Mouse (Mus musculus): ENCODE measurements around the gene Mark3.

Mark3 gene

DNA sequence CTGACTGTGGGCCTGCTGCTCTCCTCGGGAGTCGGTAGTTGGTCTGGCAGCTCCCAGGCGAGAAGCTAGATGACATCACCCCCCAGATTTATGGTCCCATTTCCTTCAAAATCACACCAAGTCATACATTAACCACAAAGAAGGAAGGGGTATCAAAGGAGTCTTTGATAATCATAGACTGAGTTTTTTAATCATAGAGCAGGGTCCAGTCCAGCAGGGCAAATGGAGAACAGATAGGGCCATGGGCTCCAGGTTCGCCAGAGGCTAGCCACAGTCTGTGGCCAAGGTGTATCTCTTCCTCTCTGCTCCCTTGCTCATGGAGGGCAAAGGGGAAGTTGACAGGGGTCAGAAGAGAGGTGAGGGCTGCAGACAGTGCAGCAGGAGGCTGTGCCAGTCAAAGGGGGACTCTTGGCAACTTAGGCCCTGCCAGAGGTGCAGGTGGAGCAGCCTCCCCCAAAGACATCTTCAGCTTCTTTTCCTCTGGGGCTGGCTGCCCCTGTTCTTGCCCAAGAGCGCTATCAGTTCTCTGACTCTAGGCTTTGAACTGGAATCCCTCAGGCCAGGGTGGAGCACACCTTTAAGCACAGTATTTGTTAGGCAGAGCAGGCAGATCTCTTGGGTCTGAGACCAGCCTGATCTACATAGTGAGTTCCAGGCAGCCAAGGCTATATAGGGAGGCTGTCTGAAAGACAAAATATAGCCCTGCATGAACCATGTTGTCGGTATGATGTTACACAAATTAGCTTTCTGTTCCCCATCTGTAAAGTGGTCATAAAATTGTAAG lies 101.7 kb downstream of the Mark3 start:
- no peak for DNase-seq (ENCODE audit: low spot score)

DNA sequence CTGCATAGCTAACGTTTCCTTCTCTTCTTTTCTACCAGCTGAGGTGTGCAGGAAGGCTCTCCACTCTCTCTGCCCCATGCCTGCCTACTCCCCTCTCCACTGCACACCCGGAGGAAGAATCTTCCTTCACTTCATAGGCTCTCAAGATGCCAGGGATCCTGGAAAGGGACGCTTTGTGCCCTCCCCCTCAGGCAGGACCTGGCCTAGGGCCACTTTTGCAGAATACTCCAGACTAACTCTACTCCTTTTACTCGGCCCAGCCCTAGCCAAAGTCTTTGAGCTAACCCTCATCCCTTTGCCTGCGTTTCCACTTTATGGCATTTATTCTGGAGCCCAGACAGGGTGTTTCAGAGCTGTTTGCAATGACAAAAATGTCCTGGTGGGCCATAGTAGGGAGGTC lies 103.1 kb downstream of the Mark3 start:
- peak; percentile 56 for DNase-seq (ENCODE audit: low spot score)

DNA sequence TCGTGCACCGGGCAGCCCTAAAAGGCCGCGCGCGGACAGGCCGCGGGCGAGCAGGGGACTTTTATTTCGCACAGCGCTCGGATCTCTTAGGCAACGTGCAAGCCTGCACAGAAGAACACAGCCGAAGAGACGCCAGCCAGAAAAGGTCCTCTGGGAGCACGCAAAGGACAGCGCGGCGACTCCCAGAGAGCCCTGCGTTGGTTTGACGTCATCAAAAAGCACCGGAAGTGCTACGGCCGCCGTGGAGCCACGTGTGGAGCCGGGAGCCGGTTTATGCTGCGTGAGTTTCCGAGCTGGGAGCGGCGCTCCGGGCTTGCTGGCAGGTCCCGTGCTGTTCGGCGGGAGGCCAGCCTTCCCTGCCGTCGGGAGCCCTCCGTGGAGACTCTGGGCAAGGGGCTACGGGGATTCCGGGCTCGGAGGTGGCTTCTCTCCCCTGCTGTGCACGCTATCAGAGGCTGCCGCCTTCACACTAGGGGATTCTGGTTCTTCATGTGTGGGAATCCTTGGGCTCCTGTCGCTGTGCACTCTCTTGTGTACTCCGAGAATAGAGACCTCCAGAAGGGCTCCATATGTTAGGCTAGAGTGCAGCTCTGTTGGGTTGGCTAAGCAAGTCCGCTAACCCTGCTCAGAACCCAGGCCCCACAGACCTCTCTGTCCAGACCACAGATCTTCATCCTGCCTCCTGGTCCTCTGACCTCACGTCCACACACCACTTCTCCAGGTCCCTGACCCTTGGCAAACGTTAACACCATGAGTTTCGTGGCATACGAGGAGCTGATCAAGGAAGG lies 103.8 kb downstream of the Mark3 start, which contains the start of gene Trmt61a:
Gene Trmt61a (plus strand): TSS at position 224 of the 788 bp plus-strand sequence.
- peak; percentile 93 for DNase-seq (ENCODE audit: low spot score)

DNA sequence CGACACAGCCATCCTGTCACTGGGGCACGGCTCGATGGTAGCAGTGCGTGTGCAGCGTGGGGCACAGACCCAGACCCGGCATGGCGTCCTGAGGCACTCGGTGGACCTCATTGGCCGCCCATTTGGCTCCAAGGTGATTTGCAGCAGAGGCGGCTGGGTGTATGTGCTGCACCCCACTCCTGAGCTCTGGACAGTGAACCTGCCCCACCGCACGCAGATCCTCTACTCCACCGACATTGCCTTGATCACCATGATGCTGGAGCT lies 104.3 kb downstream of the Mark3 start:
- DNase-seq (ENCODE audit: low spot score): no peak

DNA sequence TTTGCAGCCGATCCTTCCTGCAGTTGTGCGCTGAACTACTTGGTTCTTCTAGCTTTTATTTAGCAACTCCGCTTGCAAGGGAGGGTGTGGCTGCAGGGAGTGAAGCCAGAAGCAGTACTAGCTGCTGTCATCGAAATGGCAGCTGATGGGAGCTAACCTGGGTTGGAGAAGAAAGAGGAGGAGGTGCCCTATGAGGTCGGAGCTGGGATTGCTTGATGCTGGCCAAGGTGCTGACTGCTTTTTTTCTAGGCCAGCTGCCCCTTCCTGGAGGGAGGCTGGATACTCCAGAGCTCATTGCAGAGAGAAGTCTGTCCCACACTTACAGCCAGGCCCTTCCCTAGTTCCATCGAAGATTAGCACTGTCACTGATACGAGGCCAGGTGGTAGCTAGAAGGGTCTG lies 104.7 kb downstream of the Mark3 start:
- no peak for DNase-seq (ENCODE audit: low spot score)

DNA sequence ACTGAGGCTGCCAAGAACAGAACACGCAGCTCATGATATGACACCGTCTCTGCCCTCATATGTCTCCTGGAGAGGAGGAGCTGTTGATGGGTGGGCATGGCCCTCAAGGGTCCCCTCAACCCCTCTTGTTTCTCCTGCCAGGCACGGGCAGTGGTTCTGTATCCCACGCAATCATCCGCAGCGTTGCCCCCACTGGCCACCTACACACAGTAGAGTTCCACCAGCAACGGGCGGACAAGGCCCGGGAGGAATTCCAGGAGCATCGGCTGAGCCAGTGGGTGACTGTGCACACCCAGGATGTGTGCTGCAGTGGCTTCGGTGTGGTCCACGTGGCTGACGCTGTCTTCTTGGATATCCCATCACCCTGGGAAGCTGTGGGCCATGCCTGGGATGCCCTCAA lies 106.3 kb downstream of the Mark3 start:
- no peak for DNase-seq (ENCODE audit: low spot score)

DNA sequence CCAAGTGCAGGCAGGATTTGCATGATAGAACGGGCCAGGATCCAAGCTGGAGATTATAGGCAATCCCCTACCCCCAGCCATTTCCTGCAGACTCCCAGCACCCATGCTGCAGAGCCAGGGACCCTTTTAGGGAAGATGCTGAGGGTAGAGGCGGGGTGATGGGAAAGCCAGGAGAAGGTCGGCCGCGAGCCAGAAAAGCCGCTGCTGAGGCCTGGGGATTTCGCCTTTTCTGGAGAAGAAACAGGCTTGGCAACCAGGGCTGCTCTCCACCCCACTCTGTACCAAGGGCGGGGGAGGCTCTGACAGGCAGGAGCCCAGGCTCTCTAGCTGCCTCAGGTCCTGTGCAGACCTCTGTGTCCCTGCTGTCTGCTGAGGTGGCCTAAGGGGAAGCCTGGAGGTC lies 107.0 kb downstream of the Mark3 start:
- DNase-seq (ENCODE audit: low spot score): peak; percentile 65

DNA sequence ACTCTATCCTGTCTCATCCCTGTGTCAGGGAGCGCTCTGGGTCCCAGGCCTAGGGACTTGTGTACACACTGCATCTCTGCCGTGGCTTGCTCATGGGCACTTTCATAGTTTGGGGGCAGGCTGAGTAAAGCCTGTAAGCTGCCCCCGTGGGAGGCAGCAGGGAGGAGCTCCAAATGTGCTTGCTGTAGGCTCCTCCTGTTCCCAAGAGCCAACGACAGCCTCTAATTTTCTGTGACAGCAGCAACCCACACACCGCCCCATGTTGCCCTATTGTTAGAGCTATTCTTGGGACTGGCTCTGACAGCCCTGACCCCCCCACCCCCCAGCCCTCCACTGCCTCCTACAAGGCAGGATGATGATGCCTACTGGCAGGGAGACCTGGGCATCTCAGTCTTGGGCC lies 107.7 kb downstream of the Mark3 start:
- no peak for DNase-seq (ENCODE audit: low spot score)

DNA sequence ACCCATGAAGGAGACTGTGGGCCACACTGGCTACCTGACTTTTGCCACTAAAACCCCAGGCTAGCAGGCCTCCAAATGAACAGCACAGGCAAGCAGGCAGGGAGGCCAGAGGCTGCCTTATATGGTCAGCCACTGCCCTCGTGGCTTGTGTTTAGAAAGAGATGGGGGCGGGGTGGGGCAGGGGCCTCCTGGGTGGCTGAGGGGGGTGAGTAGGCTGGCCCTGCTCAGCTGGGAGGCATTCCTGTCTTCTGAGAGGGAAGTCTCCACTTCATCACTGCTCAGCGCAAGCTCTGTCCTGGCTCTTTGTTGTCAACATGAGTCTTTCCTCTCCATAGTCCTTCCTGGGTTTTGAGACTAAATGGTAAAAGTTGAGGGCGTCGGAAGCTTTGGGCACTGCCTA lies 108.5 kb downstream of the Mark3 start:
- no peak for DNase-seq (ENCODE audit: low spot score)

DNA sequence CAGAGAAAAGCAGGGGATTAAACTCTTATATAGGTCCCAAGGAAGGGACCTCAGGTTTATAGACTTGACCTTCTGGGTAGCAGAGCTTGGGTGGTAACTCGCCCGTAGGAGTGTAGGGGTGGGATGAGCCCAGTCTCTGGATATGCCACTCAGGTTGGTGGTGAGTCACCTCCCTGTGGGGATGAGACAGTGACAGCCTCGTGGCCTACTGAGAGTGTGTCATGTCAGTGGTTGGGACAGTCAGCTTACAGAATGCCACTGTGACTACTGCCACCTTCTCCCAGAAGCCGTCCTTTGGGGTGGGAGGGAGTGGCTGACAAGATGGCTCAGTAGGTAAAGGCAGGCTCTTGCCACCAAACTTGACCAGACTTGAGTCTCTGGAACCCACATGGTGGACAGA lies 112.1 kb downstream of the Mark3 start:
- DNase-seq (ENCODE audit: low spot score): no peak

DNA sequence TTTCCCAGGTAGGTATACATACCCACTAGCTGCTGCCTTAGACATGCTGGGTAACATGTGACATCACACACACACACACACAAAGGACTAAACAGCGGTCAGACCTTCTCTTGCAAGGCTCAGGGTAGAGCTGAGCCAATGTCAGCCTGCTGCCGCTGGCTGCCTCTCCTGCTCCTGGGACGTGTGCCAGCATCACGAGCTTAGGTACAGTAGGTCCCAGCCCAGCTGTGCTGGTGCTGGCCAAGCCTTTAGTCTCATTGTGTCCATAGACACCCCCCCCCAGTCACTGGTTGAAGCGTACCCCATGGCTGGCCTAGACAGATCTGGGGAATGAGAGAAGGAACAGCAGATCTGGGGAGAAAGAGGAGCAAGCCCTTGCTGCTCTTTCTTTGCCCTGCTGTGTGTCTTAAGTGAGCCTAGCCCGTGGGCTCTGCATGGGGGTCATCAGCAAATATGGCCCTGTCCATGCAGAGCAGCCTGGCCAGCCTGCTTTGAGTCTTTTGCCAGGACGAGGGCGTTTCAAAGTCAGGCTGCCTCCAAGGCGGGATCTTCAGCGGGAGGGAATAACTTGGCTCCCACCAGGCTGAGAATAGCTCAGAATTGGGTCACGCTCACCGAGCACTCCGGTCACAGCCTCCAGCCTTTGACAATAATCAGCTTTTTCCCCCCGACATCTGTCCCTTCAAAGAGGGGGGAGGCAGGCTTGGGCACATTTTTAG lies 113.2 kb downstream of the Mark3 start:
- peak; percentile 72 for DNase-seq (ENCODE audit: low spot score)

DNA sequence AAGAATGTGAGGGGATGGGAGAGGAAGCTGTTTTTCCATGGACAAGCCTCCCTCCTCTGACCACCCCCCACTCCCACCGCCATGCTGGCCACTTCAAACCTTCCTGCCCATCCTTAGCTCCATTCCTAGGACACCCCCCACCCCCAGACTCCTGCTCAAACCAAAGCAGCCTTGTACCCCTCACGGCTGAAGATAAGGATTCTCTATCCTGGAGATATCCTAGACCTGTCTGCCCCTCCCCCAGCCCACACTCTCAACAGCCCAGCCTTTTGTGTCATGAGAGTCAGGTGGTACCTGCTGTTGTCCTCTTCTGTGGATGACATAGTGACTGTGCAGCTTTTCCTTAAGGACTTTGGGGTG lies 113.7 kb downstream of the Mark3 start:
- DNase-seq (ENCODE audit: low spot score): no peak

DNA sequence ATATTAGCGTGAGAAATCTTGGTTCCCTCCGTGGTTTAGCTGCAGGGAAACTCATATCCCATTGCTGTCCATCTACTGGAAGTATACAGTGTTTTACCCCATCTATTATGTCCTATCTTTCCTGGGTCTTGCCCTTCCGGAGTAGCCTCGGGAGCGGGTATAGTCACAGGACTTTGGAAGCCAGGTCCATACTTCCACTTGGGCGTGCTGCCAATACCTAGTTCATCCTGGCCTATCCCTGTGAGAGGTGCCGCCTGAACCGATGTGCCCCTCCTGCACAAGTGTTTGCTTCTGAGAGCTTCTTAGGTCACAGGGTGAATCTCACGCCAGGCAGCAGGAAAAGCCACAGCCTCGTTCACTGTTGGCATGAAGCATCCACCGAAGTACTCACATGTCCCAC lies 115.1 kb downstream of the Mark3 start:
- DNase-seq (ENCODE audit: low spot score): no peak

DNA sequence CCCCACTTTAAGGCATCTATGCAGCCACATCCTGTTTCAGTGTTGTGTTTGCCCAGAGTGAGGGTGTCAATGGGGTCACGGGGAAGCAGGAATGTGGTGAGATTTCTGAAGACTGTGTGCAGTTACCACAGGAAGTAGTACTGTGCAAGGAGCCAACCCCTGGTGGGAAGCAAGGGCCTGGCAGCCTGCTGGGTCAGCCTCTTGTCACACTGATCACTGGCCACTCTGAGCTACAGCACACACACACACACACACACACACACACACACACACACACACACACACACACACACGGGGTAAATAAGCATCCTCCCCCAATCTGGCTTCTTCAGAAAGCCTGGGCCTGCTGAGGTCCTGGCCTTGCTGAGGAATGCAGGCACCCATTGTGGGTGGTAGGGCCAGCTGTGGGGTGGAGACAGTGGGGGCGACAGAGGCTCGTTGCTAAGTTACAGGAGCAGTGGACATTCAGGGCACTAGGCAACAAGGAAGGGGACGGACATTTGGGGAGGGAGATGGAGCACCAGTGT lies 117.1 kb downstream of the Mark3 start:
- no peak for DNase-seq (ENCODE audit: low spot score)

DNA sequence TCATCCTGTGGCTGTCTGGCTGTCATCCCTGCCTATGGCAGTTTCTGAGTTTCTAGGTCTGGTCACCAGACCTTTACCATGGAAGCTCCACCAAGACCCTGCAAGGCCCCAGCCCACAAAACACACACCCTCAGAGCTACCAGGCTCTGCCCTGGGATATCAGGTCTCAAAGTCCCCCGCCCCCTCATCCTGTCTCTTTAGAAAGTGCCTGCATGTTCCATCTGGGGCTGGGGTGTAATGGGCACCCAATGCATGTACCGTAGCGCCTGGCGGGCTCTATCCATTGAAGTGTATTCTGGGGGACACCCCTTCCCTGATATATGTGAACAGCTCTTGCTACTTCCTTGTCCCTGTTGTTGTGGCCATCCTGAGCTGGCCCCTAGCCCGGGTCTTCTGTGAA lies 118.6 kb downstream of the Mark3 start:
- no peak for DNase-seq (ENCODE audit: low spot score)

DNA sequence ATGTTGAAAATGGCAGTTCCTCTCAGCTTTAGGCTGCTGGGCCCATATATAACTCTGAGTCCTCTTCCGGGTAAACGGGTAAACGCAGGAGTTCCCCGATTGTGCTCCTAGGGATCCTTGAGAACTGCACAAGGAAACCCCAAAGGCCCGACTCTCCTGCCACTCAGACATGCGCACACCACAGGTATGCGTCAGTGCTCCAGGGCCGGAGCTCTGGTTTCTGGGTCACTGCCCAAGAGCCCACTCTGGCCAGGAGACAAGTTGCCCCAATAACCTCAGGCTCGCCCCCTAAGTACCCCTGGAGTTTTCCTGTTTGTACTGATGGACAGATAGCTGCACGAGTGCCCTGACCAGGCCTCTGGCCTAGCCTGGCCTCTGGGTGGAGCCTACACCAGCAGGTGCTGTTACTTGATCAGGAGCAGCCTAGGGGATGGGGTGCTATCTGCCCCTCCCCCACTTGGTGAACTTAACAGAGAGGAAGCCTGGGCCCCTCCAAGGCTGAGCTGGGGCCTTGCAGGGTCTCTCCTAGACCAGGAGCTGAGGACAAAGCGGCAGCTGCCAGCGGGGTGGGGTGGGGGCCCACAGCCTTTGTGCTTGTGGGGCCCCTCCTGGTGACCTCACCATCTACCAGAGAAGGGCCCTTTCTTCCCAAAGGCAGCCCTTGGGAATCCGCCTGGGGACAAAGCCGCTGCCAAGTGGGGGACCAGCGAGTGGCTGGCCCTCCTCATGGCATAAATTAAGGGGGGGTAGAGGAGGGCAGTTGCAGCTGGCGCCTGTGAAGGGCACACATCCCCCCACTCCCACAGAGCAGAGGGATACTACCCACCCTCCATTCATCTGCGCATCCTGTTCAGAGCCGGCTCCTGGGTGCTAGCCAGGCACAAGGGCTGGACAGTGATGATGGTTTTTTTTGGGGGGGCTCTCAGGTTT lies 119.3 kb downstream of the Mark3 start:
- DNase-seq (ENCODE audit: low spot score): no peak

DNA sequence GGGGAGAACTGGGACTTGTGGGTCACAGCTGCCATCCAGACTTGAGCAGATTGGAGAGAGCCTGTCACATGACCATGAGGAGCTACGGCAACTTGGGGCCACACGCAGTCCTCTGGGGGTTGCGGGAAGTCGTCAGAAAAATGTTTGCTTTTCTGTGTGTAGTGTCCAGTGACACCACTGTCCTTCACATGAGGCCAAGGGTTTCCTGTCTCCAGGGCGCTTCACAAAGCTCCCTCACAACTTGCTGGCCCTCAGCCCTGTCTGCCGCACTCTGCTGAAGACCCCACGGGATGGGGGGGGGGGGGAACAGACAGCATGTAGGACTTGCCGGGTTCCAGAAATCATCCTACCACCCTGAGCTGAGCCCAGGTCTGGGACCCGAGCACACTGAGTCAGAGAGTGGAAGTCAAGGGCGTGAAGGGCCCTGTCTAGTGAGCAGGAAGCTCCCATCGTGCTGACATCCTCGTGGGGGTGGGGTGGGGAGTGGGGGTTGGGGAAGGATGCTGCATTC lies 120.0 kb downstream of the Mark3 start:
- no peak for DNase-seq (ENCODE audit: low spot score)

DNA sequence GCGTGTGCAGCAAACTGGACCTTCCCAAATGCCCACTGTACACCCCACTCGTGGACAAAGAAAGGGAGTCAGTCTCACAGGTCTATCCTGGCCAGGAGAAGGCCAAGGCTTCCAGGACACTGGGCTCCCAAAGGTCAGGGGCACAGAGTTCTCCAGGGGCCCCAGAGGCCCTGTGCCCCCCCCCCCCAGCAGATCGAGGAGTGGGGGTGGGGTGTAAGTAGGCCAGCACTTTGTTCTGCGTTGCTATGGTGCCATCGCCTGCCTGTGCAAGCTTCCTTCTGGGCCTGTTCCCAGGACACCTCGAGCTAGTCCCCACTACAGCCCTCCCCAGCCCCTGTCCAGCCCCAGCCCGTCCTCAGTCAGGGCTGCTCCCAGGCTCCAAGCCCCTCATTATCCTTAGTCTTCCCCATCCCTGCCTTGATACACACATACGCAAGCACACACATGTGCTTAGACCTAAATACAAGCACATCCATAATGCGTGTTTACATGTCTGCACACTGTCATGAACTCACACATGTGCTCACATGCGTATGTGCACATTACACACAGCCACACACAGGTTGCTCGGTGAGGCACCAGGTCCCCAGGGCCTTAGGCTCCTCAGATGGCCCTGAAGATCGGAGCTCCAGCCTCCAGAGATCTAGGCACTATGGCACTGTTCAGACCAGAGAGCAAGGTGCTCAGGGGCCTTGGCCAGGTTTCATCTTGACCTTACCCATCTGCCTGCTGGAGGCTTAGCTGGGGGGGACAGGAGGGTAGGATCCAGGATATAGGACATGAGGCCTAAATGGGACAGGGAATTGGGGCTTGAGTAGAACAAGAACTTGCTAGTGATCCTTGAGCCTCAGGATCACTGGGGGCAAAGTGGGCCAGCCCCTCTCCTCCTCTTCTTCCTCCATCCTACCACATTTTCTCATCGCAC lies 120.8 kb downstream of the Mark3 start:
- no peak for DNase-seq (ENCODE audit: low spot score)

DNA sequence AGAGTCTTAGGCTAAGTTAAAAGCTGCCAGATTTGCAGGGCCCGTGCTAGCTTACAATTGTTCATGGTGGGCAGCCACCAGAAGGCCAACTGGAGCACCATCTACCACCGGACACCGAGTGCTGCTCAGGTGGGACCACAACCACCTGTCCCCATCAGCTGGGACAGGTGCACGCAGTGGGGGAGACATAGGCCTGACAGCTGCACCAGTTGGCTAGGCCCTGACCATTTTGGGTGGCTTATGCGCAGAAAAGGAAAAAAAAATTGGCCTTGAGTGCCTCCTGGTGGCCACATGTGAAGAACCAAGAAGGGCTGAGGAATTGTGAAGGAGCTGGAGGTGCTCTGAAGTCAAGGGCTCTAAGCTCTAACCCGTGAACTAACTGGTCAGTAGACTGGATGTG lies 121.9 kb downstream of the Mark3 start:
- peak; percentile 71 for DNase-seq (ENCODE audit: low spot score)

DNA sequence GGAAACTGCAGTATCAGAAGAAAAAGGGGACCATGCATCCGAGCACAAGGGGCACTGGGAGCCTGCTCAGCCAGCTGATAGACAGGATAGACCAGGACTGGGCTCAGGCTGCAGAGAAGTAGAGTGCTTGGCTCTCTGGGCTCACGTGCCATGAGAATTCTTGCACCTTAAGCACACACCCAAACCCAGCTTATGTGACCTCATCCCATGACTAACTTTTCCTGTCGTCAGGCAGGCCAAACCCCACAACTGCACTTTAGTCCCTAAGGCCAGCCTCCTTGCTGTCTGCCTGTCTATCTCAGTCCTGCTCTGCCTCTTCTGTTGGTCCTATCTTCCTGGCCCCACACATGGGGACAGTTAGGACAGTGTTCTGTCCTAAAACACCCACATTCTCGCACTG lies 123.4 kb downstream of the Mark3 start:
- DNase-seq (ENCODE audit: low spot score): no peak
